Mouse (Mus musculus): ENCODE measurements around the gene C130050O18Rik. TPM values are rescaled to one million over a fixed set of nuclear protein-coding genes. Genes with fewer than 3 reads are reported as not detected.

Gene C130050O18Rik
- polyA plus RNA-seq, 2 experiments, result 0.93 to 1.3 TPM

DNA sequence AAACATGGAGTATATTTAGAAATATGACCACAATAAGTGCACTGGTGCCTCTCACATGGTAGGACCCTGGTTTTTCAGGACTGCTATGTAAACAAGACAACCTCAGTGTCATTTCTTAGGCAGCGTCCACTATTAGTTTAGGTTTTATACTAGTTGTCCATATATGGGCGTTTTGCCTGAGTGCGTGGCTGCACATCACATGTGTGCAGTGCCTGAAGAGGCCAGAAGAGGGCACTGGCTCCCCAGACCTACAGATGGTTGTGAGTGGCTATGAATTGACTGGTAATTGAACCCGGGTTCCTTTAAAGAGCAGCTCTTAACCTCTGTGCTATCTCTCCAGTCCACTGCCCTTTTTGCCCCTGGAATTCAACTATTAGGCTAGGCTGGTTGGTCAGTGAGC, 11.9 kb downstream of the C130050O18Rik start:
- no peaks in the 10 kb centered on the region for H3K27me3 ChIP-seq (ENCODE audit: control insufficient read depth, insufficient read depth, low read length)
- no peaks in the 10 kb centered on the region for H3K9me3 ChIP-seq (ENCODE audit: control insufficient read depth, low read length)
- H3K4me2 ChIP-seq (ENCODE audit: low read depth), result no peak overlapping the region
- H3K27ac ChIP-seq, result no peak overlapping the region
- no peaks in the 10 kb centered on the region for H3K4me1 ChIP-seq (replicated peaks; ENCODE audit: control insufficient read depth in 2 of 2, insufficient read depth in 2 of 2, low read length in 1 of 2)
- no peak for ATAC-seq (ENCODE audit: insufficient read depth)
- no peak for DNase-seq (ENCODE audit: low read depth in 3 of 3, low spot score in 3 of 3)
- no peak for TF ChIP-seq EP300 (IDR thresholded peaks at IDR 0.05; ENCODE audit: low read depth)
- peak; percentile 63 for TF ChIP-seq CTCF (IDR thresholded peaks at IDR 0.05; ENCODE audit: low read depth)
- H3K4me3 ChIP-seq (ENCODE audit: insufficient read depth in 1 of 2, low read depth in 2 of 2, low read length in 2 of 2), result no peak overlapping the region
- WGBS (ENCODE audit: insufficient replicate concordance), result 88% methylated on average over 4 of the region's 4 CpGs
- no peaks in the 10 kb centered on the region for H3K36me3 ChIP-seq (replicated peaks; ENCODE audit: control insufficient read depth, insufficient read depth, low read depth)
- no peak overlapping the region for H3K9ac ChIP-seq (replicated peaks)

DNA sequence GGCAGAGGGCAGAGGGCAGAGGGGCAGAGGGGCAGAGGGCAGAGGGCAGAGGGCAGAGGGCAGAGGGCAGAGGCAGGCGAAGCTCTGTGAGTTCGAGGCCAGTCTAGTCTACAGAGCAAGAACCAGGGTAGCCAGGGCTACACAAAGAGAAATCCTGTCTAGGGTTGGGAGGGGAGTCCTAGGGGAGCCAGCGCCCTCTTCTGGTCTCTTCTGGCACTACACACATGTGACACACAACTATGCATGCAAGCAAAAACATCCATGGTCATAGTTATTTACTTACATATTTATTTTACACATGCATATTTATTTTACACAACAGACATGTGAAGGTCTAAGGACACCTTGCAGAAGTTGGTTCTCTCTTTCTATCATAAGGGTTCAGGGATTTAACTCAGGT, 12.4 kb downstream of the C130050O18Rik start:
- TF ChIP-seq EP300 (IDR thresholded peaks at IDR 0.05; ENCODE audit: low read depth) (no peak), CTCF (IDR thresholded peaks at IDR 0.05; ENCODE audit: low read depth) (peak; percentile 50)
- Histone ChIP-seq H3K27me3 (ENCODE audit: control insufficient read depth, insufficient read depth, low read length) (no peaks in the 10 kb centered on the region), H3K4me2 (ENCODE audit: low read depth) (no peak overlapping the region), H3K4me3 (ENCODE audit: insufficient read depth in 1 of 2, low read depth in 2 of 2, low read length in 2 of 2) (no peak overlapping the region), H3K9ac (replicated peaks) (no peak overlapping the region), H3K27ac (no peak overlapping the region), H3K9me3 (ENCODE audit: control insufficient read depth, low read length) (no peaks in the 10 kb centered on the region), H3K36me3 (replicated peaks; ENCODE audit: control insufficient read depth, insufficient read depth, low read depth) (no peaks in the 10 kb centered on the region), H3K4me1 (replicated peaks; ENCODE audit: control insufficient read depth in 2 of 2, insufficient read depth in 2 of 2, low read length in 1 of 2) (no peaks in the 10 kb centered on the region)
- DNase-seq (ENCODE audit: low read depth in 3 of 3, low spot score in 3 of 3) (no peak), ATAC-seq (ENCODE audit: insufficient read depth) (no peak)
- WGBS (ENCODE audit: insufficient replicate concordance), result 73% methylated on average over 3 of the region's 3 CpGs

GRCm38 (mm10) chr5:139418110-139418509, 13.0 kb downstream of the C130050O18Rik start:
- WGBS (ENCODE audit: insufficient replicate concordance), result 42% methylated on average over 2 of the region's 2 CpGs

GRCm38 (mm10) chr5:139418633-139419032, 13.6 kb downstream of the C130050O18Rik start:
- ATAC-seq (ENCODE audit: insufficient read depth), result no peak
- Histone ChIP-seq H3K4me3 (ENCODE audit: insufficient read depth in 1 of 2, low read depth in 2 of 2, low read length in 2 of 2) (no peak overlapping the region), H3K4me2 (ENCODE audit: low read depth) (no peak overlapping the region), H3K27ac (no peak overlapping the region), H3K9ac (replicated peaks) (no peak overlapping the region), H3K27me3 (ENCODE audit: control insufficient read depth, insufficient read depth, low read length) (no peaks in the 10 kb centered on the region), H3K4me1 (replicated peaks; ENCODE audit: control insufficient read depth in 2 of 2, insufficient read depth in 2 of 2, low read length in 1 of 2) (no peaks in the 10 kb centered on the region), H3K36me3 (replicated peaks; ENCODE audit: control insufficient read depth, insufficient read depth, low read depth) (no peaks in the 10 kb centered on the region), H3K9me3 (ENCODE audit: control insufficient read depth, low read length) (no peaks in the 10 kb centered on the region)
- no peak for DNase-seq (ENCODE audit: low read depth in 3 of 3, low spot score in 3 of 3)
- TF ChIP-seq CTCF (IDR thresholded peaks at IDR 0.05; ENCODE audit: low read depth) (no peak), EP300 (IDR thresholded peaks at IDR 0.05; ENCODE audit: low read depth) (no peak)
- 33% methylated on average over 3 of the region's 3 CpGs for WGBS (ENCODE audit: insufficient replicate concordance)

More at GRCm38 (mm10) chr5:139418110-139418509, 13.0 kb downstream of the C130050O18Rik start:
- no peaks in the 10 kb centered on the region for H3K9me3 ChIP-seq (ENCODE audit: control insufficient read depth, low read length)
- no peaks in the 10 kb centered on the region for H3K27me3 ChIP-seq (ENCODE audit: control insufficient read depth, insufficient read depth, low read length)
- no peaks in the 10 kb centered on the region for H3K36me3 ChIP-seq (replicated peaks; ENCODE audit: control insufficient read depth, insufficient read depth, low read depth)
- no peak overlapping the region for H3K4me3 ChIP-seq (ENCODE audit: insufficient read depth in 1 of 2, low read depth in 2 of 2, low read length in 2 of 2)
- TF ChIP-seq EP300 (IDR thresholded peaks at IDR 0.05; ENCODE audit: low read depth) (no peak), CTCF (IDR thresholded peaks at IDR 0.05; ENCODE audit: low read depth) (no peak)
- no peak overlapping the region for H3K27ac ChIP-seq
- no peak overlapping the region for H3K4me2 ChIP-seq (ENCODE audit: low read depth)
- H3K9ac ChIP-seq (replicated peaks), result no peak overlapping the region
- DNase-seq (ENCODE audit: low read depth in 3 of 3, low spot score in 3 of 3) (no peak), ATAC-seq (ENCODE audit: insufficient read depth) (no peak)
- H3K4me1 ChIP-seq (replicated peaks; ENCODE audit: control insufficient read depth in 2 of 2, insufficient read depth in 2 of 2, low read length in 1 of 2), result no peaks in the 10 kb centered on the region

DNA sequence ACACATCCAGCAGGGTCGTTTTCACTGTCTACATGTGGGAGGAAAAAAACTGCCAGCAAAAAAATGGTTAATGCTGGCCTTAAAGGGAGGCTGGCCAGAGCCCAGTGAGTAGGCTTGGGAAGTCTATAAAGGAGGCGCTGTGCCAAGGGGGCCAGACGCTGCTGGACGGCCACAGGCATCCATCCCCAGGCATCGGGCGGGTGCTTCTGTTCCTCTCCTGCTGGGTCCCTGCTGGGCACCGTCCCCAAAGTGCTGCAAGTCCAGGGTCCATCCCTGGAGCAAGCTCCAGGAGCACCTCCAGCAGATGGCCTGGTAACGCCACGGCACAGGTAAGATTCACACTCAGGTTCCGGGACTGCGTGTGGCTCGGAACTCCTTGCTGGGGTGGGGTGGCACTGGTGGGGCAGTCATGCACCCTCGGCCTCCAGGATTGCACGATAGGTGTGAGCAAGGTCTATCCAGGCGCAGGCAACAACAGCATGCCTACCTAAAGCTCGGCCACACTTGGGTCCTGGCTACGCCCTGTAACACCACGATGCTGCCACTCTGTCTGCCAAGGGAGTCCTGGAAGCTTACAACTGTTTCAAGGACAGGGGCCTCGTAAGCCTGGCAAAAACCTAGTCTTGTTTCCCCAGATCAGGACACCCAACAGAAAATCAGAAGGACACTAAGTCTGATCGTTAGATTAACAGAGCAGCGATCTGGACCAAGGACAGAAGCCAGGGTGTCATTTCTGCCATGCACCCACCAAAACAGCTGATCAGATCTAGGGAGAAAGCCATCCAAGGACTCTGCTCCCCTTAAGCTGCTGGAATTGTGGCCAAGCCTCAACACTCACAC, 18.2 kb downstream of the C130050O18Rik start, which contains the start of gene Gper1:
Gper1 (plus strand) TSS at position 126 of the 840 bp plus-strand sequence.
- WGBS (ENCODE audit: insufficient replicate concordance), result 76% methylated on average over 21 of the region's 21 CpGs
- no peak for ATAC-seq (ENCODE audit: insufficient read depth)
- H3K9ac ChIP-seq (replicated peaks), result no peak within 1 kb of the TSS

More for the DNA sequence above, 18.2 kb downstream of the C130050O18Rik start, which contains the start of gene Gper1:
- Histone ChIP-seq H3K9me3 (ENCODE audit: control insufficient read depth, low read length) (no peaks in the 10 kb centered on the region), H3K4me3 (ENCODE audit: insufficient read depth in 1 of 2, low read depth in 2 of 2, low read length in 2 of 2) (no peak within 1 kb of the TSS), H3K4me1 (replicated peaks; ENCODE audit: control insufficient read depth in 2 of 2, insufficient read depth in 2 of 2, low read length in 1 of 2) (no peaks in the 10 kb centered on the region), H3K36me3 (replicated peaks; ENCODE audit: control insufficient read depth, insufficient read depth, low read depth) (no peaks in the 10 kb centered on the region), H3K27ac (no peak within 1 kb of the TSS), H3K27me3 (ENCODE audit: control insufficient read depth, insufficient read depth, low read length) (no peaks in the 10 kb centered on the region), H3K4me2 (ENCODE audit: low read depth) (no peak within 1 kb of the TSS)
- no peak for TF ChIP-seq EP300 (IDR thresholded peaks at IDR 0.05; ENCODE audit: low read depth)
- DNase-seq (ENCODE audit: low read depth in 3 of 3, low spot score in 3 of 3), result no peak

Measured in liver, embryonic 14.5 days (tissue).